Mouse (Mus musculus) brain, adult 2 months (tissue): ENCODE measurements around the gene Gm382.

Source experiments
- DNase-seq: peaks from one replicate; pipeline ENCODE4 v3.0.0; 2011; ENCODE audit warnings: low read depth, low spot score

The Gm382 gene

DNA sequence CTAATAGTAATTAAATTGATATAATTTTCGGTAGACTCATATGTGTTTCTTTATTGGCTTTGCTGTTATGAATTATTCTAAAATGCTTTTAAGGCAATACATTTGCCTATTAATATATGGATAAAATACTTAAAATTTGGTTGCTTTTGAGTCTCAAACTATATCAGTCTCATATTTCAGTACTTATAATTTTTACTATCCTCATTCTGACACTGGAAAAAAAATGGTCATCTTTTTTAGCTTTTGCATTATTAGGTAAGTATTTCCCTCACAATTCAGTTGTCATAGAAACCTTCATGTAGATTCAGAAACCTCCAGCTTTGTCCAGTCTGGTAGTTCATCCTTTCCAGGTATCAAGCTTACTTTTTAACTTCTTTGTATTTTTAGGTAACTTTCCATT, at the start of gene Gm382:
Gene Gm382 (plus strand): TSS at position 301 of the 400 bp plus-strand sequence.
- no peak for DNase-seq

DNA sequence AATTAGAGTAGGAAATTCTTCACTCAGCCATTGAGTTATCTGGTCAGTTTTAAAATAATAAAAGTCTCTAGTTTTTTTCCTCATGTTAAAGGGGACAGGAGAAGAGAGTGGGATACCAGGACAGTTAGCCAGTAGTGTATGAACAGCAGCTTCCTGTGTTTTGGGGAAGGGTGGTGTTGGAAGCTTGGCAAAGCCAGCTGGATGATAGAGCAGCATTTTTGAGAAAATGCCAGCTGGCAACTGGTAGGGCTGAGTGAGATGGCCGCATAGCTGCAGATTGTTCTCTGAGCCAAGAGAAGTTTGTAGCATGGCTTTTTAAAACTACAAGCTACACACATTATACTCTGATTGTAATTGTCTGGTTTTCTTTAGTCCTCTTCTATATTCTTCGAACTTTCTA, 30.4 kb downstream of the Gm382 start:
- DNase-seq: no peak

DNA sequence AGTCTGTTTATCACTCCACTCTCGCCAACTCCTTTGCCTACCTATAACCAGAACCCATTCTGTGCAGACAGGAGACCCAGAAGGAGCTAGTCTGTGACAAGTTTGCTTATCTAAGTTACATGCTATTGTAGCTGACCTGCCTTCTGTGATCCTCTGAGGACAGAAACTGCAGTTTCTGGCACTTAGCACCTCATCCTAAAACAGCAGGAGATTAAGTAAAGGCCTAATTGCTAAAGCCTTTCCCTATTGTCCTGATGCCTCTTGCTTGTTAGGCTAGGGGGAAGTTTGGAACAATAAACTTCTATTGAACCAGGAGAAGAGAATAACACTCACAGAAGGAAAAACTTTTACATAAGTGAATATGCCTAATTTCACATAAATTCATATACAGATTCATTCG, 51.5 kb downstream of the Gm382 start:
- no peak for DNase-seq

DNA sequence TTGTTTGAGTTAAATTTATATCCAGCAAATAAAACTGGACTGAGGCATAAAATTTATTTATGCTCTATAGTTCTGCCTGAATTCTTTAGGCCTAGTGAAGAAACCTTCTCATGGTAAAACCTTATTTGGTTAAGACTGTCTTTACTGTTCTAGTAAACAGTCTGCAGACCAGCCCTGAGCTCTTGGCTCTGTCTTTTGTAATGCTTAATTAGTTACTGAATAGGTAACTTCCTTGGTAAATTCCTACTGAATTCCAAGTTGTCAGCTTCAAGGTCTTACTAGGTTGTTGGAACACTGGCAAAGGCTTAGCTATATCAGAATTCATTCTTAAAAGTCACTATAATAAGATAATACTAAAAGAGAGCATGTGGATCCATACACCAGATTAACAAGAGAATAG, 53.3 kb downstream of the Gm382 start:
- DNase-seq: no peak

DNA sequence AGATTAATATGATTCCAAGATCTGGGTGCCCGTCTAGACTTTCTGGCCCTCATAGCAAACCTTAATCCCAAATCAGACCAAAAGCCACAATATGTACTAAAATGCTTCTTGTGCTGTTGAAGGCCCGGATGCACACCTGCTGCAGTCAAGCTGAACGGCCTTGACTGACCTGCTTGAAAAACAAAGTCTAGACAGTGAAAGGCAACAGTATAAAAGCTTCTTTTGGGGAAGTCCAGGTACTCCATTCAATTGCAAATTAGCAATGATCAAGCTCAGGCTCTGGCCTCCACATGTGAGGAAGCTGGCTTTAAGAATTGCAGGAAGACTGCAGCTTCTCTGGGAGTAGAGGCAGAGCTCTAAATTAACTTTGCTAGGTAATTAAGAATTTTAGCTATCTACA, 54.2 kb downstream of the Gm382 start:
- no peak for DNase-seq

DNA sequence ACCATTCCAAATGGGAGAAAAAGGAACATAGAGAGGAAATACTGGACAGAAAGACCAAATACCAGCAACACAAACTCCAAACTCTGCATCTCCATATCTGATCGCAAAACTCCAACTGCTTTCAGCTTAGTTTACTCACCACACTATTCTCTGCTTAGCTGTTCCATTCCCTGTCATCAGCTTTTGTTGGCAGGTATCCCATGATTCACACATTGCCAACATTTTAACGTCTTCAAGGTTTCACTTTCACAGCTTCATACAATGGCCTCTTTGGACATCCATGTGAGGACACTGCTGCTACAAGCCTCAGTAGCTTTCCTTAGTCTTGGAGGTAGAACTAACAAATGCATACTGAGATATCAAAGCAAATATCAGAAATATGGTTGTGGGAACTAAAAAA, 64.6 kb downstream of the Gm382 start:
- DNase-seq: no peak
